Mouse (Mus musculus) megakaryocyte, embryonic 14.5 days (primary cell): ENCODE results near the gene Zfr2. TPM values are rescaled to one million over a fixed set of nuclear protein-coding genes. Genes with fewer than 3 reads are reported as not detected.
A peak's percentile ranks its signal among the peaks of the same experiment; 100 is the strongest.

ENCODE experiments used
- H3K27me3 ChIP-seq: replicated peaks from 2 replicates; pipeline ENCODE3; 2012; ENCODE audit warnings: inconsistent platforms
- H3K36me3 ChIP-seq: replicated peaks from 2 replicates; pipeline ENCODE3; 2012; ENCODE audit warnings: low read length, inconsistent platforms, mixed read lengths
- H3K4me1 ChIP-seq: 2 replicates; pipeline ENCODE4 v1.6.1; 2012; ENCODE audit warnings: inconsistent platforms
- H3K4me3 ChIP-seq: replicated peaks from 2 replicates; pipeline ENCODE3; 2012; ENCODE audit warnings: moderate library complexity, mild to moderate bottlenecking, inconsistent platforms
- H3K9me3 ChIP-seq: 2 replicates; pipeline ENCODE4 v1.6.1; 2012; ENCODE audit warnings: inconsistent platforms
- FLI1 ChIP-seq: IDR thresholded peaks from 2 replicates; pipeline ENCODE4 v1.6.1; 2012; ENCODE audit warnings: low read length, inconsistent platforms, mixed read lengths
- GATA1 ChIP-seq: IDR thresholded peaks from 3 replicates; pipeline ENCODE4 v1.6.1; 2012; ENCODE audit warnings: mixed read lengths, low read length, inconsistent platforms, borderline replicate concordance
- polyA plus RNA-seq: library from polyadenylated mRNA; stranded (reverse); fragments of >175 nt; gene quantifications from 2 replicates; pipeline ENCODE4 v1.2.3, GENCODE M21; 2012; ENCODE audit warnings: low replicate concordance; ENCODE audit not compliant: insufficient read depth

Zfr2 gene
- polyA plus RNA-seq, 1 experiment: 1.4 TPM

DNA sequence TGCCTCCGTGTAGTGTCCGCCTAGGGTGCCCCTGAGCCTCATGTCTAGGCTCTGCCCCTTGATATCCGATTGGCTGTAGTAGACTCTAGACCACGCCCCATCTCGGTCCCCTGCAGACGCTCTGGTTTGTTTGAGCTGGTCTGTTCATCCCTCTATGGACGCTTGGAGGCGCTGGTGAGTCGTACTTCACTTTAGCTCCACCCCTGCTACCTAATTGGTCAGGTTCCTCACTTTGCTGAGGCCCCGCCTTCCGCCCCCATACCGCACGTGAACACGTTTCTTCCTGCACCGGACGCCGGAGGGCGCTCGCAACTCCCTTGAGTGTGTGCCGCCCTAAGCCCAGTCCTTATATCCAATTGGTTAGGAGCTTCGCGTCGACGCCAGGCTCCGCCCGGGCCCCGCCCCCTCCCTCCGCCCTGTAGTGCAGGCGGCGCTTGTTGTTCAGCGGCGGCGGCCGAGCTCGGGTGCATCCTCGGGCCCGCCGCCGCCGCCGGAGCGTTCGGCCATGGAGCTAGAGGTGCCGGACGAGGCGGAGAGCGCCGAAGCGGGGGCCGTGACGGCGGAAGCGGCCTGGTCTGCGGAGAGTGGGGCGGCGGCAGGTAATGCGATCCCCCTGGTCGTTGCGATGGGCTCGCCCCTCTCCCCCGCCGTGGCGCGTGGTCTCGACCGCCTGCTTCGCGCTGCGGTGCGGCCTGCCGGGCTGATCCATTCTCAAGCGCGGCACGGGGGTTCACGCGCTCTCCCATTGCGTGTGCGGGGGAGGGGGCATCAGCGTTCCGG, 59.8 kb downstream of the Zfr2 start, which contains the start of gene Pip5k1c:
Pip5k1c (plus strand) TSS at position 410 of the 780 bp plus-strand sequence.
- Histone ChIP-seq H3K4me3 (peak within 1 kb of the TSS; percentile 99), H3K9me3 (no peaks in the 10 kb centered on the region), H3K27me3 (no peaks in the 10 kb centered on the region), H3K4me1 (peaks cover 81% of the 10 kb centered on the region), H3K36me3 (peaks cover 25% of the 10 kb centered on the region)
- TF ChIP-seq GATA1: no peak
- no peak for TF ChIP-seq FLI1

DNA sequence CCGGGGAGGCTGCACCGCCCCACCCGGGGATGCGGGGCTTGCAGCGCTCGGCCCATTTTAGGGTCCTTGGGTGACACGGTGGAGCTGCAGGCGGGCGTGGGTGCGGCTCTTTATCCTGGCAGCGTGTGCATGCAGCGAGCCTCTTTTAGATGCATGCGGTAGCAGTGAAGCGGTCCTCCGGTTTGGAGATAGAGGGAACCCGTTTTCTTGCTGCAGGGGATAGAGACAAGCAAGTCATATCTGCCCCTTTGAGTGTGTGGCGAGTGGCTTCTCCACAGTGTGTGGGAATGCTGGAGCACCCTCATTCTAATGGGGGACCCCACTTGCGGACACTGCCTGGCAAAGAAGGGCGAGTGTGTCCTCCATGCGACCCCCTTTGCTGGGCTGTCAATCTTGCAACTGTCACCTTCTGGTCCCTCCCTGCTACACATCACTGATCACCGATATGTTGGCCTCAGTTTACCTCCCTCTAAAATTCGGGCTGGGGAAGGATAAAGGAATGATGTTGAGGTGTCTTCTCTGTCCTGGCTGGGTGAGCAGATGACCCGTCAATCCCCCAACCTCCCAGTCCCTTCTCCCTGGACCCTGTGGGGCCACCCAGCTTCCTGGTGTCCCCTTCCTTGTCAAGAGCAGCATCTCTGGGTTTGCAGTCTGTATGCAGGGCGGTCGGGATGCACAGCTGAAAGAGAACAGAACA, 60.5 kb downstream of the Zfr2 start:
- no peak for TF ChIP-seq FLI1
- TF ChIP-seq GATA1: no peak
- Histone ChIP-seq H3K27me3 (no peaks in the 10 kb centered on the region), H3K36me3 (peaks cover 28% of the 10 kb centered on the region), H3K4me3 (peak overlapping the region; percentile 99), H3K4me1 (peaks cover 81% of the 10 kb centered on the region), H3K9me3 (no peaks in the 10 kb centered on the region)

DNA sequence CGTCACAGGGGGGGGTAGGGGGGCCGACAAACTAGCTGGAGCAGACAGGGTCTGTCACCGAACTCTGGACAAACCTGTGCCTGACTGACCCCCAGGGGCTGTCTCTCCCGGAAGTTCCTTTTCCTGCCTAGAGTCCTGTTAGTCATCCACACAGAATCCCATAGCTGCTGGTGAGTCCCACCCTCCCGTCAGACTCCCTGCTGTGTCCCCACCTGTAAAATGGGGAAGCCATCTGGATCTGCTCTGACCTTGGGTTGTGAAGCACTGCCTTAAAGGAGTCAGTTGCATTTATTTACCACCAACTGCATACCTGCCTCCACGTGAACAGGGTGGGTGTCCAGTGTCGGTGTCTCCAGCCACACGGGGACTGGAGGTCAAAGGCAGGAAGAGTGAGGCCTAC, 61.5 kb downstream of the Zfr2 start:
- H3K27me3 ChIP-seq: no peaks in the 10 kb centered on the region
- no peaks in the 10 kb centered on the region for H3K9me3 ChIP-seq
- peaks cover 81% of the 10 kb centered on the region for H3K4me1 ChIP-seq
- H3K36me3 ChIP-seq: peaks cover 37% of the 10 kb centered on the region
- H3K4me3 ChIP-seq: peak overlapping the region; percentile 99
- TF ChIP-seq FLI1: no peak

DNA sequence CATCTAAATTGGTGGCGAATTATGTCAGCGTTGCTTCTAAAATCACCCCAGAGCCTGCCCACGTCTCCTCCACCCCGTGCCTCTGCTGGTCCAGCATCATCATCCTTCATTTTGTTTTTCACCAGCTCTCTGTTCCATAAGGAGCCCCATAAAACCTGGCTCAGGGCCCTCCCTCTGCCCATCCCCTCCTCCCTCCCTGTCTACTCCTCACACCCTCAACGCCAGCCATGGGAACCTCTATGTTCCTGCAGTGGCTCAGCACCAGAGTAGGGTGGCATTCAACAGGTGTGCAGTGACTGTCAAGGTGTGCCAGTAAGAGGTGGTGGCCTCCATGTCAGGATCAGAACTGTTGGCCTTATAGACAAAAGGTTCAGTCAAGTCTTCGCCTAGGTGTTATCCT, 62.2 kb downstream of the Zfr2 start:
- Histone ChIP-seq H3K27me3 (no peaks in the 10 kb centered on the region), H3K4me1 (peaks cover 85% of the 10 kb centered on the region), H3K9me3 (no peaks in the 10 kb centered on the region), H3K36me3 (peaks cover 44% of the 10 kb centered on the region), H3K4me3 (peak overlapping the region; percentile 99)
- no peak for TF ChIP-seq FLI1
- no peak for TF ChIP-seq GATA1

DNA sequence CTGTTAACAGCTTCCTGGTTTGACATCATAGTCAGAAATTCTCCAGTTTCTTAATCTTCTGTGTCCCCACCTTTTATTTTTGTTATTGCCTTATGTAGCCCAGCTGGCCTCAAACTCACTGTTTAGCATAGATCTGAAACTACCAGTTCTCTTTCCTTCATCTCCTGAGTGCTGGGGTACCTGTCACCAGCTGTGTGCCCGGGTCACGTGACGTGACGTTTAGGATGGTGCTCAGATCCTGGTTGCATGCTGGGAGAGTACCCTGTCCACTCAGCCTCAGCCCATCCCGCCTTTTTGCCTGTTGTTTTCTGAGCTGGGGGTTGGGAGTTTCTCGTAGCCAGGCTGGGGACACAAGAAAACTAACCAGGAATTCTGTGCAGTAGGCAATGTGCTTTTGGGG, 64.3 kb downstream of the Zfr2 start:
- Histone ChIP-seq H3K4me1 (peaks cover 93% of the 10 kb centered on the region), H3K4me3 (peak overlapping the region; percentile 90), H3K27me3 (no peaks in the 10 kb centered on the region), H3K9me3 (no peaks in the 10 kb centered on the region), H3K36me3 (peaks cover 64% of the 10 kb centered on the region)
- TF ChIP-seq GATA1 (no peak), FLI1 (no peak)

DNA sequence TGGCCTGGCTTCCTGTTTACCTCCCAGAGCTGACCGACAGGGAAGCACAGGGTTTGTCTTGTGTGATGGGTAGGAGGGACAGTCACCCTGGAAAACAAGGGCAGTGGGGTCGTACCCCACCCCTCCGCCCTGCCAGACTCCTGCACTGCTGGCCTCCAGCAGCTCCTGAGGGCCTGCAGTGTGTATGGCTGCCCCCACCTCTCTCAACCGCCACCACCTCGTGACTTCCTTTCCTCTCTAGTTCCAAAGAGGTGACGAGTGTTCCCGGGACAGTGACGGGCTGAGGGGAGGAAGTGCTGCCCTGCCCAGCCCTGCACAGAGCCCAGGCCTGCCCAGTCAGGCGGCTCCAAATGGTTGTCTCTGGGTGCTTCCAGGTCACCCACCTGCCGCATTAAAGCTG, 64.9 kb downstream of the Zfr2 start:
- Histone ChIP-seq H3K4me1 (peaks cover 96% of the 10 kb centered on the region), H3K36me3 (peaks cover 67% of the 10 kb centered on the region), H3K9me3 (no peaks in the 10 kb centered on the region), H3K27me3 (no peaks in the 10 kb centered on the region), H3K4me3 (peak overlapping the region; percentile 90)
- TF ChIP-seq FLI1 (no peak), GATA1 (no peak)

DNA sequence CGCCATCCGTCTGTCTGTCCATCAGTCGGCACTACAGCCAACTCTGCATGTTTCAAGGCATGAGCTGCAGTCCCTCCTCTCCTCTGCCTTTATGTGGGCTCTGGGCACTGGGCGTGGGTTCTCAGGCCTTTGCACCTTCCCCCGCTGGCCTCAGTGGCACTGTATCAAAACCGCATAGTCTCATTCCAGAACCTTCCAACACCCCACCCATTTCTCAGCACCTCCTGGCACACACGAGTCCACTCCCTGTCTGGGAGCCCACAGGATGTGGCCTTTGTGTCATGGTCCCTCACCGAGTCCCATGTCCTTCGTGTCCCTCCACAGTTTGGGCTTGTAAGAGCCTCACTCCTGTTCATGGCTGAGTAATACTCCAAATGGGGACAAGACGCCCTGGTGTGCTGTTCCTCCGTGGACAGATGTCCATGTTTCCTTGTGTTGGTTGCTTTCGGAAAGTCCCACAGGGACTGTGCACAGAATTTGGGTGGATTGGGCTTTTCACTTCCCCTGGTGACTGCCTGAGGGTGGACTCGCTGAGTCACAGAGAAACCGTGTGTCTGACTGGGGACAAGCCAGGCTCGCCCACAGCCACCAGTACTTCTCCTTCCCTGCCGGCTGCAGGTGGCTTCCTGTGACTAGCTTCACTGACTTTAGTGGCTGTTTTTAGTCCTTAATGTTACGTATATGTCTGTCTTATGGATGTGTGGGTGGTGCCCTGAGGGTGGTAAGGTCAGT, 65.6 kb downstream of the Zfr2 start:
- Histone ChIP-seq H3K4me3 (peak overlapping the region; percentile 90), H3K36me3 (peaks cover 67% of the 10 kb centered on the region), H3K27me3 (no peaks in the 10 kb centered on the region), H3K4me1 (peaks cover 100% of the 10 kb centered on the region), H3K9me3 (no peaks in the 10 kb centered on the region)
- TF ChIP-seq FLI1: no peak
- no peak for TF ChIP-seq GATA1

DNA sequence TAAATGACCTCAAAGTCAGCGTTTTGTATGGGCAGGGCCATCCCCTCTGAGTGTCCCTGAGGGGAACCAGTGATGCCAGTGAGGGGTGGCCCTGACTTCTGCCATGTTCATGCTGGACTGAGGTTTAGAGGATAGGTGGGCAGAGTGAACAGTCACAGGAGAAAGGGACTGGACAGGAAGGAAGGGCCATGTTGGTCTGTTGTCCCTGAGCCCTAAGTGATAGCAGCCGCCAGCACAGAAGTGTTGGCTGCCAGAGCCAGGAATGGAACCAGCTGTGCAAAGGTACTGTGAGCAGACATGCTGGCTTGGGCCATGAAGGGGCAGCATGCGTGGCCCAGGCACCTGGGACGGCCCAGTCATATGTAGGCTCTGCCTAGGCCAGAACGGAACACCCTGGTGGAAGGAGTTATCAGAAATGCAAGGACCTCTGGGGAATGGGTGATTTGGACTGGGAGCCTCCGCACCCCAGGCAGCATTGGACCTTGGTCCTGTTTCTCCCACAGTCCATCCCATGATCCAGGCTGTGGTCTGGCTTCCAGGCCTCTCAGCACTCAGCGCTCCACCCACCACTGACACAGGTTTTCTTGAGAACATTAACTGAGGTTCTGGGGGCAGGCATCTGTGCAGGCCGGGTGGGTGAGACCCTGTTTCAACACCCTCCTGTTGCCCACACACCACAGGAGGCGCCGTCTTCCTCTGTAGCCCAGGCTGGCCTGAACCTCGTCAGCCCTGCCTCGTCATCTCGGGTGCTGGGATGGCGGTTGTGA, 66.8 kb downstream of the Zfr2 start:
- Histone ChIP-seq H3K4me1 (peaks cover 100% of the 10 kb centered on the region), H3K4me3 (peak overlapping the region; percentile 90), H3K36me3 (peaks cover 62% of the 10 kb centered on the region), H3K27me3 (no peaks in the 10 kb centered on the region), H3K9me3 (no peaks in the 10 kb centered on the region)
- no peak for TF ChIP-seq FLI1
- no peak for TF ChIP-seq GATA1

DNA sequence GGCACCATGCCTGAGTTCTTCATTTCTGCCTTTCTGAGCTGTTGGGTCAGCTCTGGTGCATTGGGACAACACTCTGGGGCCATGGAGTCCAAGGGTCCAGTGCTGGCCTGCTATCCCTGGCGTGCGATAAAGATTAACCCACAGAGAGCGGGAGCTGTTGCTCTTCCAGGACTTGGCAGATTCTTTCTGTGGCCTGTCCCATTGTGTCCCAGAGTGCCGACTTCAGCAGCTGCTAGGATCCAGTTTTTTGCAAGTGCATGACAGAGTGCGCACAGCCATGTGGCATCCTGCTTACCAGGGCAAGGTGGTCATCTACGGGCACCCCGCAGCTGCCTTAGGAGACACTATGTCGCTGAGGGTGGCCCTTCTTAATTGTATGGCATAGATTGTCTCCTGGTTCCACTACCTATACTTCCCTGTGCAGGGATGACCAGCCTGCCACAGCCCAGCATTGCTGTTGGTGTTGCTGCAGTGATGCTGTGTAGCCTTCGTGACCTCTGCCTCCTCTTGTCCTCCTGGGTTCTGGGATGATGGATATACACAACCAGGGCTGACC, 67.5 kb downstream of the Zfr2 start:
- Histone ChIP-seq H3K4me1 (peaks cover 100% of the 10 kb centered on the region), H3K4me3 (peak overlapping the region; percentile 90), H3K36me3 (peaks cover 62% of the 10 kb centered on the region), H3K9me3 (no peaks in the 10 kb centered on the region), H3K27me3 (no peaks in the 10 kb centered on the region)
- TF ChIP-seq FLI1 (no peak), GATA1 (no peak)
